Mouse (Mus musculus) lung, postnatal 0 days (tissue): ENCODE results near the gene Pafah1b1. TPM values are rescaled to one million over a fixed set of nuclear protein-coding genes. Genes with fewer than 3 reads are reported as not detected.
A peak's percentile ranks its signal among the peaks of the same experiment; 100 is the strongest.

Experiments
- ATAC-seq: fragments of 200-750 bp; cut with Nextera tagmentation; 2 replicates; pipeline ENCODE4 v1.8.0; 2017; ENCODE audit warnings: moderate library complexity
- DNase-seq: peaks from one replicate; pipeline ENCODE4 v3.0.0-alpha.2; 2016; ENCODE audit warnings: low spot score
- H3K27ac ChIP-seq: fragments of 300-500 bp; sonication (generic); 2 replicates; pipeline ENCODE4 v1.5.1; 2014; ENCODE audit warnings: antibody characterized with exemption, mild to moderate bottlenecking, low read length, mixed read lengths
- H3K27me3 ChIP-seq: fragments of 300-500 bp; sonication (generic); replicated peaks from 2 replicates; pipeline ENCODE4 v1.6.1; 2014; ENCODE audit warnings: low read length, mixed read lengths; ENCODE audit not compliant: insufficient read depth
- H3K36me3 ChIP-seq: fragments of 300-500 bp; sonication (generic); 2 replicates; pipeline ENCODE4 v1.6.1; 2014; ENCODE audit warnings: low read length, mixed read lengths; ENCODE audit not compliant: insufficient read depth
- H3K4me1 ChIP-seq: fragments of 300-500 bp; sonication (generic); 2 replicates; pipeline ENCODE4 v1.6.1; 2014; ENCODE audit warnings: antibody characterized with exemption, low read depth, low read length, mixed read lengths; ENCODE audit not compliant: insufficient read depth
- H3K4me2 ChIP-seq: fragments of 300-500 bp; sonication (generic); replicated peaks from 2 replicates; pipeline ENCODE4 v1.6.1; 2014; ENCODE audit warnings: low read depth, mild to moderate bottlenecking, low read length, moderate library complexity, mixed read lengths
- H3K4me3 ChIP-seq: fragments of 300-500 bp; sonication (generic); 2 replicates; pipeline ENCODE4 v1.5.1; 2014; ENCODE audit warnings: low read depth, low read length
- H3K9ac ChIP-seq: fragments of 300-500 bp; sonication (generic); replicated peaks from 2 replicates; pipeline ENCODE4 v1.6.1; 2014; ENCODE audit warnings: low read depth, mild to moderate bottlenecking
- H3K9me3 ChIP-seq: fragments of 300-500 bp; sonication (generic); 2 replicates; pipeline ENCODE4 v1.6.1; 2016; ENCODE audit warnings: low read length, mixed read lengths
- CTCF ChIP-seq: IDR thresholded peaks from 2 replicates; pipeline ENCODE4 v1.5.1; 2016; ENCODE audit warnings: antibody characterized with exemption, mild to moderate bottlenecking
- EP300 ChIP-seq: IDR thresholded peaks from 2 replicates; pipeline ENCODE4 v1.6.1; 2016; ENCODE audit warnings: antibody characterized with exemption, mild to moderate bottlenecking, control low read depth
- WGBS: fragments of 180-500 bp; shearing (Covaris S2); extraction: QIAGEN DNeasy Blood & Tissue Kit; methylation state at CpG from one replicate; pipeline ENCODE4 v1.1.7; 2014; 5-methylcytosine and 5-hydroxymethylcytosine counted together
- polyA plus RNA-seq: library from polyadenylated mRNA; unstranded; fragments of >200 nt; fragmentation: Nextera tagmentation; extraction: Ambion mirVana; gene quantifications from 2 replicates; pipeline ENCODE4 v1.2.1, GENCODE M21; 2015

Pafah1b1 gene
- polyA plus RNA-seq: 49.1 and 60.8 TPM in 2 replicates

- Histone ChIP-seq H3K27me3 (no peaks in the 10 kb centered on the region), H3K36me3 (no peaks in the 10 kb centered on the region), H3K9me3 (no peaks in the 10 kb centered on the region), H3K4me2 (peak within 1 kb of the TSS; percentile 63), H3K4me1 (peaks cover 13% of the 10 kb centered on the region; the same call in 1 of the 2 replicates), H3K4me3 (peak within 1 kb of the TSS; percentile 100), H3K27ac (peak within 1 kb of the TSS; percentile 98), H3K9ac (peak within 1 kb of the TSS; percentile 95)
- ATAC-seq (peak; percentile 98), DNase-seq (peak; percentile 98)
- TF ChIP-seq CTCF (peak; percentile 65), EP300 (no peak)
- under 1% methylated on average over 24 of the region's 56 CpGs for WGBS
These were observed at the start of gene Pafah1b1 for GRCm38 (mm10) chr11:74724235-74724791. Pafah1b1 (minus strand) TSS chr11:74724670.

GRCm38 (mm10) chr11:74772386-74772785 lies 47.9 kb upstream of the Pafah1b1 start:
- Histone ChIP-seq H3K9ac (no peak overlapping the region), H3K36me3 (no peaks in the 10 kb centered on the region), H3K27me3 (no peaks in the 10 kb centered on the region), H3K4me2 (no peak overlapping the region), H3K4me3 (no peak overlapping the region), H3K4me1 (peaks cover 8% of the 10 kb centered on the region), H3K9me3 (no peaks in the 10 kb centered on the region), H3K27ac (no peak overlapping the region)
- ATAC-seq: no peak
- no peak for TF ChIP-seq EP300
- TF ChIP-seq CTCF: no peak
- no peak for DNase-seq
- WGBS: 75% methylated on average over 2 of the region's 2 CpGs

GRCm38 (mm10) chr11:74771650-74772049 lies 47.2 kb upstream of the Pafah1b1 start:
- Histone ChIP-seq H3K27me3 (no peaks in the 10 kb centered on the region), H3K4me3 (0 out of 2 replicates have a peak overlapping the region, but pooled peaks have one; percentile 75), H3K36me3 (no peaks in the 10 kb centered on the region), H3K4me2 (peak overlapping the region; percentile 66), H3K9me3 (no peaks in the 10 kb centered on the region), H3K27ac (no peak overlapping the region), H3K9ac (no peak overlapping the region; the same call in 1 of the 2 replicates), H3K4me1 (peaks cover 8% of the 10 kb centered on the region)
- TF ChIP-seq CTCF (no peak), EP300 (no peak)
- WGBS: 57% methylated on average over 4 of the region's 4 CpGs
- no peak for ATAC-seq
- no peak for DNase-seq

- Histone ChIP-seq H3K27ac (peak overlapping the region; percentile 90), H3K27me3 (no peaks in the 10 kb centered on the region), H3K9ac (peak overlapping the region; percentile 71), H3K4me3 (peak overlapping the region; percentile 75), H3K4me1 (peaks cover 8% of the 10 kb centered on the region), H3K36me3 (no peaks in the 10 kb centered on the region), H3K4me2 (peak overlapping the region; percentile 66), H3K9me3 (no peaks in the 10 kb centered on the region)
- TF ChIP-seq CTCF (no peak), EP300 (no peak)
- 9% methylated on average over 8 of the region's 8 CpGs for WGBS
- ATAC-seq (no peak), DNase-seq (no peak)
These were observed 46.8 kb upstream of the Pafah1b1 start for GRCm38 (mm10) chr11:74771234-74771633.

GRCm38 (mm10) chr11:74770595-74771207 lies 46.2 kb upstream of the Pafah1b1 start, which contains the start of gene Mettl16:
Mettl16 (plus strand) TSS chr11:74770830.
- no peaks in the 10 kb centered on the region for H3K36me3 ChIP-seq
- DNase-seq (peak; percentile 99), ATAC-seq (peak; percentile 97)
- TF ChIP-seq CTCF (no peak), EP300 (peak; percentile 85)
- H3K4me3 ChIP-seq: peak within 1 kb of the TSS; percentile 75
- no peaks in the 10 kb centered on the region for H3K27me3 ChIP-seq
- under 1% methylated on average over 43 of the region's 43 CpGs for whole genome bisulfite sequencing
- peak within 1 kb of the TSS; percentile 90 for H3K27ac ChIP-seq
- peak within 1 kb of the TSS; percentile 66 for H3K4me2 ChIP-seq
- H3K4me1 ChIP-seq: peaks cover 8% of the 10 kb centered on the region
- no peaks in the 10 kb centered on the region for H3K9me3 ChIP-seq
- H3K9ac ChIP-seq: peak within 1 kb of the TSS; percentile 71

- peak overlapping the region; percentile 75 for H3K4me3 ChIP-seq
- no peak for DNase-seq
- H3K27me3 ChIP-seq: no peaks in the 10 kb centered on the region
- WGBS: 77% methylated on average over 9 of the region's 9 CpGs
- no peak for ATAC-seq
- H3K36me3 ChIP-seq: no peaks in the 10 kb centered on the region
- H3K4me2 ChIP-seq: peak overlapping the region; percentile 66
- H3K27ac ChIP-seq: peak overlapping the region; percentile 62; the same call in 1 of the 2 replicates
- no peak for TF ChIP-seq CTCF
- TF ChIP-seq EP300: no peak
- H3K4me1 ChIP-seq: peaks cover 8% of the 10 kb centered on the region
- H3K9ac ChIP-seq: 0 out of 2 replicates have a peak overlapping the region, but pooled peaks have one; percentile 10
- no peaks in the 10 kb centered on the region for H3K9me3 ChIP-seq
These were observed 45.6 kb upstream of the Pafah1b1 start for GRCm38 (mm10) chr11:74770037-74770436.
